Mouse (Mus musculus): ENCODE data around the gene Hpd. TPM values are rescaled to one million over a fixed set of nuclear protein-coding genes. Genes with fewer than 3 reads are reported as not detected.
A peak's percentile ranks its signal among the peaks of the same experiment; 100 is the strongest.
"Not testable (repeated sequence)": the region's sequence is repeated elsewhere in the genome, so short reads cannot be mapped to it uniquely, and the experiment has no call there.

Hpd gene
- total RNA-seq (2022) = 1 to 10 TPM in 3 of 4 experiments, not detected in 1; 1.2 to 1.5 (median 1.3) TPM

DNA sequence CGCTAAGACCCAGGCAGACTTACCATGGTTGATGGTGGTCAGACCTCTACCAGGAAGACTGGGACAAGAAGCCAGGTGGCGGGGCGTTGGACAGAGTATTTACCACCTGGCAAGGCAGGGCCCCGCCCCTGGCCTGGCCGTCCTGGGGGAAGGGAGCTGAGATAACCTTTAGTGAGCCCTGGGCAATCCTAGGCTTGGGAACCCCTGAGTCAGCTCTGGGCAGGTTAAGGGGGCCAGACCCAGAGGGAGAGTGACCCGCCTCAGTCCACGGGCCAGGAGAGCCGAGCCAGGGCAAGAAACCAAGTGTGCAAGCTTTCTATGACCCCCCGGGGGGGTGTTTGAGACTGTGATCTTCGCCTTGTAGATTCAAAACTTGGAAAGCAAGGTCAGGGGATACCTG is at the start of gene Hpd:
TSS of gene Hpd (minus strand) at position 77 of the 400 bp plus-strand sequence.
- no peak for DNase-seq

DNA sequence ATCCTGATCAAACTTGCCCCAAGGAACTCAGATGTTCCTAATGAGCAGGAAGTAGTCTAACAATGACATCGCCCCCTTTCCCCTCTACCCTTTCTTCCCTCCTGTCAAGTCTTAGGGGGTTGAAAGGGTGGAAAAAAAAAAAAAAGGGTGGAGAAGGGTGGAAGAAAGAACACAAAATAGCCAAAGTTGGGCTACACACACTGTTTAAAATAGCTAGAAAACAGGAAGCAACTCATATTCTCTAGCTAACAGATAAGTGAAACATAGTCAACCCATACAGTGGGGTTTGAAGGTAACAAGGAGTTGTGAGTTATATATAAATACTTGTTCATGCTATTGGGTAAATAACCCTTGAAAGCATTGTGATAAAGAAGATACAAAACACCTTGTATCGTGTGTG is 49.7 kb upstream of the Hpd start:
- no peak for DNase-seq

DNA sequence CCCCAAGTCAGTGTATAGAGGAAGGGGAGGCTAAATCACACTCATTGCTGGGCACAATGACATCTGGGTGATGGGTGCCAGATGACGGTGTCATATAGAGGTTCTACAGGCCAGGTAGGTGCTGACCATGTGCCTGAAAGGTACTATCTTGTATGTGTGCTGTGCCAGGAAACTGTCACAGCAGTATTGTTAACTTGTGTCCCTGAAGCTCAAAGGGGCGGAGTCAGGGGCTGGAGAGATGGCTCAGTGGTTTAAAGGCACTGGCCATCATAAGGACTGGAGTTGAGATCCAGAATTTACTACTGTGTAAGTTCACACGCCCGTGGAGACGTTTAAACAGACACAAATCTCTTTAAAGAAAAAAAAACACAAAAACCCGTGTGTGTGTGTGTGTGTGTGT is 46.8 kb upstream of the Hpd start:
- DNase-seq = no peak

GRCm38 (mm10) chr5:123228524-123228922 is 46.0 kb upstream of the Hpd start:
- DNase-seq = no peak

DNA sequence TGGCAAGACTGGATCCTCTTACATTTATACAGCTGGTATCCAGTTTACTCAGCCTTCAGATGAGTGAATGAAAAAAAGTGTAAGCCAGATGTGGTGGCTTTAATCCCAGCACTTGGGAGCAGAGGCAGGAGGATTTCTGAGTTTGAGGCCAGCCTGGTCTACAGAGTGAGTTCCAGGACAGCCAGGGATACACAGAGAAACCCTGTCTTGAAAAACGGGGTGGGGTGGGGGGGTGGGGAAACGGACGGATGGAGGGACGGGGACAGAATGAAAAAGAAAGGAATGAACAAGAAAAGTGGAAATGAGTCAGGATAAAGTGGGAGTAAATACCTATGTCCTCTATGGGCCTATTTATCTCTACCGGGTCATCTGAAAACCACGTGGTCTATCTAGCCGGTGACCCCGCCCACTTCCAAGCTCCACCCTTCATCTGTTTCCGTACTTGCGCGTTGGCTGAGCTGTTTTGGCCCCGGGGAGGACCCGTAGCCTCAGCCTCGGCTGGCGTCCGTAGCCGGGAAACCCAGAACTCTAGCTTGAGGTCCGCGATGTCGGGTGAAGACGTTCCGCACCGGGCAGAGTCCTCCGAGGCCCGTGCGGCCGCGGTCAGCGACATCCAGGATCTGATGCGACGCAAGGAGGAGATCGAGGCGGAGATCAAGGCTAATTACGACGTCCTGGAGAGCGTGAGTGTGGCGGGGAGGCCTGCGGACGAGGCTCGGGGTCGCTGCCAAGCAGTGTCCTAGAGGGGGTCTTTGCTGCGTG is 45.4 kb upstream of the Hpd start:
- peak; percentile 94 for DNase-seq

GRCm38 (mm10) chr5:123226851-123227250 is 44.3 kb upstream of the Hpd start:
- DNase-seq = no peak

DNA sequence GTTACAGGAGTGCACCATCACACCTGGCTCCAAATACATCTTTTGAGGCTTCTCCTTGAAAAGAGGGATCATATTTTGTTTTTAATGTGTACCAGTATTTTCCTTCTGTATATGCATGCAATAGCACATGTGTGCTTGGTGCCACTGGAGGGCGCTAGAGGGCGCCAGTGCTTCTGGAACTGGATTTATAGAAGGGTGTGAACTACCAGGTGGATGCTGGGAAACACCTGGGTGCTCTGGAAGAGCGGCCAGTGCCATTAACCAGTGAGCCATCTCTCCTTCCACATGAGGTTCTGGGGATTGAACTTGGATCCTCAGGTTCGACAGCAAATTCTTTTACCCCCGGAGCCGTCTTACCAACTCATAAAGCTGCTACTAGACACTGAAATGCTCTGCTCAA is 41.3 kb upstream of the Hpd start:
- DNase-seq = not testable (repeated sequence)

DNA sequence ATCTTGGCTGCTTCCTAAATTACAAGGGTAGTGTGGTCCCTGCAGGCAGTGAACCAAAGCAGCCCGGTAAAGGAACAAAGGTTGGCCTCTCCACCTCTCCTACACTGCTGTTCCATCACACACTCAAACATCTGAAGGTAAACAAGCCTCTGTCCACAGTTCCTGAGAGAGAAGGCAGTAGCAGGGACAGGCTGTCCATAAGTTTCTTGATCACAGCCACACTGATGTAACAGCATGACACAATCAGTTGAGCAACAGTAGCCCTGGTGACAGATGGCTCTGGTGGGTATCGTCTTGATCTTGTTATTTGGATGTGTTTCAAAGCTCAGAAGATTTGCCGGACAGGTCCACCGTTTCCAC is 40.5 kb upstream of the Hpd start:
- no peak for DNase-seq

GRCm38 (mm10) chr5:123222346-123223050 is 40.0 kb upstream of the Hpd start:
- not testable (repeated sequence) for DNase-seq

DNA sequence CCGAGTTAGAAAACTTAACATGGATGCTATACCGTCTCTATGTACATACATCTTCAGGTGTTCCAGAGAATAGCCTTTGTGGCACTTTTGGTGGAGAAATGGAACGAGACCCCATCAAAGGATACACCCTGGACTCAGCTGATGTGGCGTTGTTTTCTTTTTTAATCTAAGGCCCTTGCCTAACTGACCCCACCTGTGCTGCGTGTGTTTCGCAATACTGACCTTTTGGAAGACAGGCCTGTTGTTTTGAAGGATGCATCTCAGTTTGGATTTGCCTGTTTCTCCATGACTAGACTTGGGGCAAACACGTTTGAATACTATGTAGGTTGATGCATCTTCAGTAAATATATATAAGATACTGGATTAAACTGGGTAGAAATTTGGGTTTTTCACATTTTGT is 21.1 kb upstream of the Hpd start:
- DNase-seq = not testable (repeated sequence)

DNA sequence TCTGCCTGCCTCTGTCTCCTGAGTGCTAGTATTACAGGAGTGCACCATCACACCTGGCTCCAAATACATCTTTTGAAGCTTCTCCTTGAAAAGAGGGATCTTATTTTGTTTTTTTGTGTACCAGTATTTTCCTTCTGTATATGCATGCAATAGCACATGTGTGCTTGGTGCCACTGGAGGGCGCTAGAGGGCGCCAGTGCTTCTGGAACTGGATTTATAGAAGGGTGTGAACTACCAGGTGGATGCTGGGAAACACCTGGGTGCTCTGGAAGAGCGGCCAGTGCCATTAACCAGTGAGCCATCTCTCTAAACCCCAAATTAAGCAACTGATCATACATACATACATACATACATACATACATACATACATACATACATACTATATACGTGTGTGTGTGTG is 20.2 kb upstream of the Hpd start:
- not testable (repeated sequence) for DNase-seq

DNA sequence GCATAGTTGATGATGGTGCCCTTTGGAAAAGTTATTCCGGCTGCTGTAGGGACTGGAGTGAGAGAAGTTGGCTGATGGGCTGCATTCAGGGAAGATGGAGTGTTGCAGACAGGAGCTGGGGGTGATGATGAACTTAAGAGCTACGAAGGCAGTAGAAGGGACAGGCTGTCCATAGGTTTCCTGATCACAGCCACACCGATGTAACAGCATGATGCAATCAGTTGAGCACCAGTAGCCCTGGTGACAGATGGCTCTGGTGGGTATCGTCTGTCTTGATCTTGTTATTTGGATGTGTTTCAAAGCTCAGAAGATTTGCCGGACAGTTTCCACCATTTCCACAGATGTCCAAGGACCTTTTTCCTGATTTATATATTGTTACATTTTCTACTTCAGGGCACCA is 19.5 kb upstream of the Hpd start:
- no peak for DNase-seq

- no peak for DNase-seq
Observed at GRCm38 (mm10) chr5:123201523-123201892, 19.0 kb upstream of the Hpd start.

DNA sequence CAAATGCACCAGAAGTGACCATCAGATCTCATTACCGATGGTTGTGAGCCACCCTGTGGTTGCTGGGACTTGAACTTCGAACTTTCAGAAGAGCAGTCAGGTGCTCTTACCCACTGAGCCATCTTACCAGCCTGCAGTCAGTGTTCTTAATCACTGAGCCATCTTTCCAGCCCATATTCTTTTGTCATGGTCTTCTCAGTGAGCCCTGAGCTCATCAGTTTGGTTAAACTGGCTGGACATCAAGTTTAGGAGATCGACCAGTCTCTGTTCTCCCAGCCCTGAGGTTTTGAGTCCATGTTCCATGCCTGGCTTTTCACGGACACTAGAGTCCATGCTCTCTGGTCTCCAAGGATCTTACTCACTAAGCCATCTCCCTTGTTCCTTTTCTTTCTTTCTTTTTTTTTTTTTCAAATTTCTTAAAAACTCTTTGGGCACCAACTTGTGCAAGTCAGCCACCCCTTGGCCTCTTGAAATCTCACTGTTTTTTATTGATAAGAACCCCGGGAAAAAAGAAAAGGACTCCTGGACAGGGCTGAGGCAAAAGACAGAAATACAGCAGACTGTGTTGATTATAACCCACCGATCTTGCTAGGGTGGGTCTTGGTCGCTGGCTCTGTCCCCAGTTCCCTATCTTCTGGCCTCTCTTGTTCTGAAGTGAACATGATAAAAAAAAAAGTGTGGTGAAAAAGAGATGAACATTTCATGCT is 18.4 kb upstream of the Hpd start:
- DNase-seq = not testable (repeated sequence)

GRCm38 (mm10) chr5:123198523-123198922 is 16.0 kb upstream of the Hpd start:
- DNase-seq = no peak

DNA sequence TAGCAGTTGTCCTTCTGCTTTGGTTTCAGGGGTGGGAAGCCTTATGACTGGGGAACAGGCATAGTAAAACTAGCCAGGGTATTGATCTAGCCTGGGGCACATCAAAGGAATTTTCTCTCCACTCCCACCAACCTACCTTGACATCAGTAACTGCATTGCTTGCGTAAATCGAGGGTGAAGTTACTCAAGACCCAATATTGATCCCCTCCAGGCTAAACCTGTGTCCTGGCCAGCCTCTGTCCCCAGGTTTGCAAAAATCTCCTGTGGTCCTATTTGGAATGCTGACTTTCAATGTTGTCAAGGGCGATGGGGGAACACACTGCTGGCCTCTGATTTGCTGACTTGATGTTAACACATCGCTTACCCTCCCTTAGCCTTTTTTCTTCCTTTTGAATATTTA is 14.2 kb upstream of the Hpd start:
- no peak for DNase-seq

DNA sequence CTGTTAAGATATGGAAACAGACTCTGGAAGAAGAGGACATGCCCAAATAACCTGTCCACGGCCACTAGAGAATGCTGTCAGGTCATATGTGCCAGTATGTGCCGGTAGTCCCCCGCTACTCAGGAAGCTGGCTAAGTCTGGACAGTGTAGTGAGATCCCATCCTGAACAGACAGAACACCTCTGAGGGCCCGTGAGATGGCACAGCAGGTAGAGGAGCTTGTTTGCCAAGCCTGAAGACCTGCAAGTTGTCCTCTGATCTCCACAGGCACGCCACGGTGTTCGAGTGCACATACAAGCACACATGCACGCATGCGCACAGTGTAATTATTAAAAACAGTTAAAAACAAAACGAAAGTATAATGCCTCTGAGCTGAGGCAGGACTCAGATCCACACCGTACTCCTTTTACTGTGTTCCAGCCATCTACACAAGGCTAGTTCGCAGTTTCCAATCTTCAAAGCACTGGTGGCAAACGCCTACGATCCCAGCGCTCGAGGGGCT is 13.0 kb upstream of the Hpd start:
- no peak for DNase-seq

GRCm38 (mm10) chr5:123194856-123195255 is 12.3 kb upstream of the Hpd start:
- no peak for DNase-seq

DNA sequence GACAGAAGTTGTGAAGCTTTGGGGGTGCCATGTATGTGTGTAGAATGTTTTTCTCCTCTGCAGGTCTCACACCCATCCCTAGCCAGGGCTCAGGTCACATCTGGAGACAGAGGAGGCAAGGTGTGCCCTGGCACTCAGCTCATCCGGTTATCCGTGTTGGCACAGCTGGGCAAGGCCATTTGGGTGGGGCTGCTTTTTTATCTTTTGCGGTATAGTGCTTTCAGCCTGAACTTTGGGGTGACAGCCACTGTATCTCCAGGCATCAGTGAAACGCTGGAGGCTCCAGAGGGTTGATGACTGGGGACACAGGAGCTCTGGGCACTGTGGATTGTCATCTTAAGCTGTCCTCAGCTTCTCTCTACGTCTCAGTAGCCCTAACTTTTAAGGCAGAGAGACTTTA is 10.9 kb upstream of the Hpd start:
- no peak for DNase-seq

GRCm38 (mm10) chr5:123192606-123193150 is 10.2 kb upstream of the Hpd start:
- DNase-seq = no peak

DNA sequence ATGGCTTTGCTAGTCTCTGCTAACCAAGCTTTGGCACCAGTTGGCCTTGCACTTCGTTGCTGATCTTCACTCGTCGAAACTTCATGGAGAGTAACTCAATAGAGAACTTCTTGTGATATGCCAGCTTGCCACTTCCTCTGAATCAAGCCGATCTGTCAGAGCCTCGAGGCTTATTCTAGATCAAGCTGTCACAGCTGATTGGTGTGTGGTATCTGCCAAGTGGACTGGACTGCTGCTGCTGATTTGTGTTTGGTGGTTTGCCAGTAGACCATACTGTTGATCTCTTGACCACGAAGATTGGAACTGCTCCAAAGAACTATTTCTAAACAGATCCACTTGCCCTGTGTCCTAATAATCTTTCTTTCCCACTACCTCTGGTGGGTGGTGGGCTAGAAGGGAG is 8.9 kb upstream of the Hpd start:
- no peak for DNase-seq

- no peak for DNase-seq
Observed at GRCm38 (mm10) chr5:123190912-123191311, 8.4 kb upstream of the Hpd start.

DNA sequence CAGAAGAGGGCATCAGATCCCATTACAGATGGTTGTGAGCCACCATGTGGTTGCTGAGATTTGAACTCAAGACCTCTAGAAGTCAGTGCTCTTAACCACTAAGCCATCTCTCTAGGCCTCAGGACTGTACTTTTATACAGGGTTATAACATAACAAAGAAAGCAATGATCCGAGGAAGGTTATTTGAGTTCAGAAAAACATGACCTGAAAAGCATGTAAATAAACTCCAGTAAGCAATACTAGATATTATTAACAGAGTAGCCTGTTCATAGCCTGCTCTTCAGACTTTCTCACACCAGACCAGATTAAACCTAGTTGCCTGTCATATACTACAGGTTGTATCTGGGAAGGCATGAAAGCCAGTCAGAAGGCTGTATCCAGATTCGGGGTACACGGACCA is 4.8 kb upstream of the Hpd start:
- DNase-seq = no peak

All from adrenal gland, adult 8-10 months (tissue).